Mouse (Mus musculus): ENCODE measurements around the gene Vash1. TPM values are rescaled to one million over a fixed set of nuclear protein-coding genes. Genes with fewer than 3 reads are reported as not detected.

The Vash1 gene
- polyA plus RNA-seq, 1 experiment from 2014 or later: 0.99 TPM

DNA sequence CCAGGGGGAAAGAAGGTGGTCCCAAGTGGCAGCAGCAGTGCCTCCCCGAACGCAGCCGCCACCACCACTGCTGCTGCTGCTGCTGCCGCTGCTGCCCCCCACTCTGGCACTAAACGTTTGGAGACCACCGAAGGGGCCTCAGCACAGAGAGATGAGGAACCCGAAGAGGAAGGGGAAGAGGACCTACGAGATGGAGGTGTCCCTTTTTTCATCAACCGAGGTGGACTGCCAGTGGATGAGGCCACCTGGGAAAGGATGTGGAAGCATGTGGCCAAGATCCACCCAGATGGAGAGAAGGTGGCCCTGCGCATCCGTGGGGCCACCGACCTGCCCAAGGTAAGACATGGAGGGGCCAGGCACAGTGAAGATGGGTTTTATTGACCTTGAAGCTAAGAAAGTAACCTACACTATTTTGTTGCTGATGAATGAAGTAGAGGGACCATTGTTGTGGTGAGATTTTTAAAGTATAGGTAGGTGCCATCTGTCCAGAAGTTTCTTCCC, 1.5 kb downstream of the Vash1 start:
- WGBS (ENCODE audit: insufficient replicate concordance): 13% methylated on average over 12 of the region's 12 CpGs
- no peak overlapping the region for H3K9ac ChIP-seq (ENCODE audit: low read depth, low read length)
- no peak overlapping the region for H3K27ac ChIP-seq (ENCODE audit: low read length)
- H3K9me3 ChIP-seq (replicated peaks; ENCODE audit: control insufficient read depth, low read length): no peaks in the 10 kb centered on the region
- H3K27me3 ChIP-seq (ENCODE audit: control insufficient read depth, insufficient read depth, low read depth, low read length): peaks cover 25% of the 10 kb centered on the region
- ATAC-seq (ENCODE audit: low read depth): no peak
- no peaks in the 10 kb centered on the region; the same call in 1 of the 2 replicates for H3K4me1 ChIP-seq (ENCODE audit: control insufficient read depth, low read depth, low read length)
- peak overlapping the region; percentile 82 for H3K4me2 ChIP-seq (ENCODE audit: low read depth, low read length)
- peak overlapping the region; percentile 63; the same call in 1 of the 2 replicates for H3K4me3 ChIP-seq (ENCODE audit: low read depth, low read length)
- H3K36me3 ChIP-seq (ENCODE audit: control insufficient read depth, insufficient read depth): no peaks in the 10 kb centered on the region

DNA sequence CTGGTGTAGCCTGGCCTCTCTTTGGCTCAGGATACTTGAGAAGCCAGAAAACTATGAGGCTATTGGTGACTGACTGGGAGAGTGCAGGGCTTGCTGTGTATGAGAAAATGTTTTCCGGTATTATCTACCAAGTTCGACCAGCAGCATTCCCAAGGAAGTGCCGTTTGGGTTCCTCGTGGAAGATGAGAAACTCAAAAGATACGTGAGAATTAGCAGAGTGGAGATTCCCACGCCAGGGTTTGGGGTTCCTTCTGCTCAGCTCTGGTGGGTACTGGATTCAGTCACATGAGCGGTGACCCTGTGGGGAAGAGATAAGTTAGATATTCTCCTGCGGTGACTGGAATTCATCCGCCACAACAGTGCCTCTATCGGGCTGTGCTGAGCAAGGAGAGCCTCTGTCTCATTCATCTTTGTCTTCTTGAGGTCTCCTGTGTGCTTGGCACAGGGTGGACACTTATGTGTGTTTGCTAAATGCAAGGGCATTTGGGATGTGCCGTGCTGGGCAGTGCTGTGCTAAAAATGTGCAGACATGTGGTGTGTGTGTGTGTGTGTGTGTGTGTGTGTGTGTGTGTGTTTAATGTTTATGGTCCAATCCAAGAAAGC, 2.2 kb downstream of the Vash1 start:
- Histone ChIP-seq H3K36me3 (ENCODE audit: control insufficient read depth, insufficient read depth) (no peaks in the 10 kb centered on the region), H3K9ac (ENCODE audit: low read depth, low read length) (no peak overlapping the region), H3K9me3 (replicated peaks; ENCODE audit: control insufficient read depth, low read length) (no peaks in the 10 kb centered on the region), H3K27me3 (ENCODE audit: control insufficient read depth, insufficient read depth, low read depth, low read length) (peaks cover 25% of the 10 kb centered on the region), H3K4me1 (ENCODE audit: control insufficient read depth, low read depth, low read length) (no peaks in the 10 kb centered on the region; the same call in 1 of the 2 replicates), H3K4me3 (ENCODE audit: low read depth, low read length) (0 out of 2 replicates have a peak overlapping the region, but pooled peaks have one; percentile 6), H3K4me2 (ENCODE audit: low read depth, low read length) (no peak overlapping the region), H3K27ac (ENCODE audit: low read length) (no peak overlapping the region)
- no peak for ATAC-seq (ENCODE audit: low read depth)
- WGBS (ENCODE audit: insufficient replicate concordance): 10% methylated on average over 11 of the region's 11 CpGs

DNA sequence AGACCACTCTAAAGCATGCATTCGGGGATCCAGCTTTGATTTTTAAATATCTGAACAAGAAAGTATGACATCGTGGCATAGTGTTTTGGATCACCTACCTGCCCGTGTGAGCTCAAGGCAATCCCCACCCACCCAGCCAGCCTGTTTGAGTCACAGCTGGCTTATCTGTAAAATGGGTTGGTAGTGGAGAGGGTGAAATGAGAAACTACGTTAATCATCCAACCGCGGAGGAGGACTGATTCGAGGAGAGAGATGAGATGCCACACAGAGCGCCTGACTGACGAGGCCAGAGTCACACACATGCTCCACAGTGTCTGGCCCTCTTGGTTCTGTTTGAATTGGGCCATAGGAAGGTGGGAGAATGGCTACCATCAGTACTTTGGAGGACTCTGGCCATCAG, 3.1 kb downstream of the Vash1 start:
- Histone ChIP-seq H3K9me3 (replicated peaks; ENCODE audit: control insufficient read depth, low read length) (no peaks in the 10 kb centered on the region), H3K4me1 (ENCODE audit: control insufficient read depth, low read depth, low read length) (no peaks in the 10 kb centered on the region; the same call in 1 of the 2 replicates), H3K9ac (ENCODE audit: low read depth, low read length) (no peak overlapping the region), H3K27ac (ENCODE audit: low read length) (no peak overlapping the region), H3K36me3 (ENCODE audit: control insufficient read depth, insufficient read depth) (no peaks in the 10 kb centered on the region), H3K4me2 (ENCODE audit: low read depth, low read length) (no peak overlapping the region), H3K4me3 (ENCODE audit: low read depth, low read length) (no peak overlapping the region), H3K27me3 (ENCODE audit: control insufficient read depth, insufficient read depth, low read depth, low read length) (peaks cover 25% of the 10 kb centered on the region)
- no peak for ATAC-seq (ENCODE audit: low read depth)
- WGBS (ENCODE audit: insufficient replicate concordance): 58% methylated on average over 9 of the region's 9 CpGs

DNA sequence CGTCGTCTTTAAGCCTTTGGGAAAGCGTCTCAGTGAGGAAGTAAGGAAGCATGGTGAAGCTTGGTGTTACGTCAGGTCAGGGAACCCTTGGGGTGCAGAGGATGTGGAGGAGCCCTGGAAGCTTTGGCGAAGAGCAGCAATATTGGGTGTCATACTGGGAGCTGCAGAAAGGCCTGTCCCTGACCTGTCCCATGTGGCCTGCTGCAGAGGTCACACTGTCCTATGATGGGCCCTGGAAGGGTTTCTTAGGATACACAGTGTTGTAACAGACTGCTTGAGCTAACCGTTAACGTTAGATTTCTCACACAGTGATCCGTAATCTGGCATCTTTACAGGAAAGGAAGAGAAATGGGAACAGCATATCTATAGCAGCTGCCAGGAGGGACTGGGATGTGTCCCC, 3.7 kb downstream of the Vash1 start:
- Histone ChIP-seq H3K9me3 (replicated peaks; ENCODE audit: control insufficient read depth, low read length) (no peaks in the 10 kb centered on the region), H3K4me3 (ENCODE audit: low read depth, low read length) (no peak overlapping the region), H3K27ac (ENCODE audit: low read length) (no peak overlapping the region), H3K27me3 (ENCODE audit: control insufficient read depth, insufficient read depth, low read depth, low read length) (peaks cover 25% of the 10 kb centered on the region), H3K4me1 (ENCODE audit: control insufficient read depth, low read depth, low read length) (no peaks in the 10 kb centered on the region; the same call in 1 of the 2 replicates), H3K9ac (ENCODE audit: low read depth, low read length) (no peak overlapping the region), H3K4me2 (ENCODE audit: low read depth, low read length) (no peak overlapping the region), H3K36me3 (ENCODE audit: control insufficient read depth, insufficient read depth) (no peaks in the 10 kb centered on the region)
- WGBS (ENCODE audit: insufficient replicate concordance): 64% methylated on average over 8 of the region's 8 CpGs
- ATAC-seq (ENCODE audit: low read depth): no peak

DNA sequence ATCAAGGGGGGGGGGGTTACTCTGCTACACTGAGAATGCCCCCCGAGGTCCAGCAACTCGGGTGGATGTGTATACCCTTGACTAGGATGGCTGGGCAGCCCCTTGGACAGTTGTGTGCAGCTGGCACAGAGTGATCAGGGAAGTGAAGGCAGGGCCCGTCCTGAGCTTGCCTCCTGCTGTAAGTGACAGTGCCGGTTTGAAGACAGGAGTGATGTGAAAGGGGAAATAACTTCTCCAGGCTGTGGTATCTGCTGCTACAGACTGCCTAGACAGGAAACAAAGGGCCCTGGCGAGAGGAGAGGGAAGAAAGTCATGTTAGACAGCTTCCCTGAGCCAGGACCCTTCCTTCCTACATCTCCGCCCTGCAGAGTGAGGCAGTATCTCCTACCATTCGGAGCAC, 5.2 kb downstream of the Vash1 start:
- no peak overlapping the region for H3K27ac ChIP-seq (ENCODE audit: low read length)
- no peaks in the 10 kb centered on the region for H3K9me3 ChIP-seq (replicated peaks; ENCODE audit: control insufficient read depth, low read length)
- no peak overlapping the region for H3K4me3 ChIP-seq (ENCODE audit: low read depth, low read length)
- H3K4me1 ChIP-seq (ENCODE audit: control insufficient read depth, low read depth, low read length): no peaks in the 10 kb centered on the region; the same call in 1 of the 2 replicates
- no peak overlapping the region for H3K9ac ChIP-seq (ENCODE audit: low read depth, low read length)
- peaks cover 19% of the 10 kb centered on the region for H3K27me3 ChIP-seq (ENCODE audit: control insufficient read depth, insufficient read depth, low read depth, low read length)
- no peaks in the 10 kb centered on the region for H3K36me3 ChIP-seq (ENCODE audit: control insufficient read depth, insufficient read depth)
- WGBS (ENCODE audit: insufficient replicate concordance): 12% methylated on average over 7 of the region's 7 CpGs
- ATAC-seq (ENCODE audit: low read depth): peak; percentile 19; the same call in 1 of the 2 replicates
- H3K4me2 ChIP-seq (ENCODE audit: low read depth, low read length): no peak overlapping the region

DNA sequence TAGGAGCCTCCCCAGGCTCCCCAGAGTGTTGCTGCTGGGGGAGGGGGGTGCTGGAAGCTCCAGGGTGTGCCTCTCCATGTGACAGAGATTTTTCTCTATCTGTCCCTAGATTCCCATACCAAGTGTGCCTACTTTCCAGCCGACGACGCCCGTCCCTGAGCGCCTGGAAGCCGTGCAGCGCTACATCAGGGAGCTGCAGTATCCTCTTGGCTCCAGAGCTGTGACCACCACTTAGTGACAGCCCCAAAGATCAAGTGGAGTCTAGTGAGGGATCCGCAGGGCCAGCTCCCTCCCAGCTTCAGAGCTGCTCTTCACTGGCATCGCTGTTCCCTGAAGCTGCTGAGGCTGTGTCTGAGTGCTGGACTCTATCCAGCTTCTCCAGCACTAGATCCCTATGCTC, 6.8 kb downstream of the Vash1 start:
- ATAC-seq (ENCODE audit: low read depth): no peak

DNA sequence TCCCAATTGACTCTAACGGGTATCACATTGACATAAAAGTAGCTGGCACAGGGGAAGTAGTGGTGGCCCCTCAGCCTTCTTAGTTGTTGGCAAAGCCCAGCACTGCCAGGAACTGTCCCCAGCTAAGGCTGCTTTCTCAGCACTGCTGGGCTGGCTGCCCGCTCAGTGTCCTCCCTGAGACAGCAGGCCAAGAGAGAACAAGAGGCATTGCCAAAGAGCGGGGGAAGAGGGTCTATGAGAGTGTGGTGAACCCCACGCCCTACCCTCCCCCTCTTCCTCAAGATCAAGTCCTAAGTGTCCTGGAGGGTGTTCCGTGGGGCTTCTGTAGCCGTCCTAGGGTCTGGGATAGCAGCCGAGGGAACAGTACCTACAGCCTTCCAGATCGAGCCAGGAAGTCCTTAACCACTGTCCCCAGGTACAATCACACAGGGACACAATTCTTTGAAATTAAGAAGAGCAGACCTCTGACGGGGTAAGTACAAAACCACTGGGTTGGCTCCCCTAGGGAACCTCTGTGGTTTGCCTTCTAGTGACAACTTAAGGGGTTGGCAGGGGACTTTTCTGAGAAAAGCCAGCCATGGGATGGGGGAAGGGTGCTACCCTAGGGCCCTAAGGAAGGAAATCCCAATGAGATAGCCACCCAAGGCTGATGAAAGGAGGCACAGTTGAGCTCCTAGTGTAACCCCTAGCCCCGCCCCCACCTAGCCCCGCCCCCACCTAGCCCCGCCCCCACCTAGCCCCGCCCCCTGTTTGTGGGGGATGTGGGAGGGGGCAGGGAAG, 8.2 kb downstream of the Vash1 start:
- H3K27ac ChIP-seq (ENCODE audit: low read length): no peak overlapping the region
- no peaks in the 10 kb centered on the region for H3K4me1 ChIP-seq (ENCODE audit: control insufficient read depth, low read depth, low read length)
- no peak overlapping the region for H3K4me2 ChIP-seq (ENCODE audit: low read depth, low read length)
- H3K36me3 ChIP-seq (ENCODE audit: control insufficient read depth, insufficient read depth): no peaks in the 10 kb centered on the region
- no peak overlapping the region for H3K4me3 ChIP-seq (ENCODE audit: low read depth, low read length)
- ATAC-seq (ENCODE audit: low read depth): no peak
- no peak overlapping the region for H3K9ac ChIP-seq (ENCODE audit: low read depth, low read length)
- 16% methylated on average over 13 of the region's 13 CpGs for WGBS (ENCODE audit: insufficient replicate concordance)
- no peaks in the 10 kb centered on the region for H3K27me3 ChIP-seq (ENCODE audit: control insufficient read depth, insufficient read depth, low read depth, low read length)
- H3K9me3 ChIP-seq (replicated peaks; ENCODE audit: control insufficient read depth, low read length): no peaks in the 10 kb centered on the region

More for the DNA sequence above, 6.8 kb downstream of the Vash1 start:
- no peaks in the 10 kb centered on the region for H3K9me3 ChIP-seq (replicated peaks; ENCODE audit: control insufficient read depth, low read length)
- H3K4me1 ChIP-seq (ENCODE audit: control insufficient read depth, low read depth, low read length): no peaks in the 10 kb centered on the region
- H3K36me3 ChIP-seq (ENCODE audit: control insufficient read depth, insufficient read depth): no peaks in the 10 kb centered on the region
- H3K4me2 ChIP-seq (ENCODE audit: low read depth, low read length): no peak overlapping the region
- H3K4me3 ChIP-seq (ENCODE audit: low read depth, low read length): no peak overlapping the region
- H3K9ac ChIP-seq (ENCODE audit: low read depth, low read length): no peak overlapping the region
- 72% methylated on average over 9 of the region's 9 CpGs for WGBS (ENCODE audit: insufficient replicate concordance)
- peaks cover 3% of the 10 kb centered on the region for H3K27me3 ChIP-seq (ENCODE audit: control insufficient read depth, insufficient read depth, low read depth, low read length)
- no peak overlapping the region for H3K27ac ChIP-seq (ENCODE audit: low read length)

DNA sequence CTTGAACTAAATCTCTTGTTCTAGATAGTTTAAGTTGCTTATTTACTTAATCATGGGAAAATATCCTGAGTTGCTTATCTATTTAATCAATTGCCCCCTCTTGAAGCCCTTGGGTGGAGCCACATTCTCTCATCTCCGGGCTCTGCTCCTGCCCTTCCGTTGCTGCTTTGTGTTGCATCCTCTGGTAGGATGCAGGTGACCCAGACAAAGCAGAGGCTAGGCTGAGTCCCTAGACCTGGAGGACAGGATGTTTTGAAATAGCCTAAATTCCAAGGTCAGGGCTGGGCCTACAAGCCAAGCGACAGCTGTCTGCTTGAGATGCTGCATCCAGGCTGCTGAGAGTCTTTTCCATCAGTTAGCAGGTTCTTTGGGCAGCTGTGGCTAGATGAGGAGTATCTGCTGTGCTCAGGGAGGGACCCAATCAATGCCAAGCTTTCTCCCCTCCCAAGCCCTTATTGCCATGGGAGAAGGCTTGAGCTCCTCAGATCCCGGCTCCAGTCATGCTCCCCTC, 9.0 kb downstream of the Vash1 start:
- Histone ChIP-seq H3K4me2 (ENCODE audit: low read depth, low read length) (no peak overlapping the region), H3K27ac (ENCODE audit: low read length) (no peak overlapping the region), H3K9ac (ENCODE audit: low read depth, low read length) (no peak overlapping the region), H3K36me3 (ENCODE audit: control insufficient read depth, insufficient read depth) (no peaks in the 10 kb centered on the region), H3K4me3 (ENCODE audit: low read depth, low read length) (no peak overlapping the region), H3K27me3 (ENCODE audit: control insufficient read depth, insufficient read depth, low read depth, low read length) (no peaks in the 10 kb centered on the region), H3K4me1 (ENCODE audit: control insufficient read depth, low read depth, low read length) (no peaks in the 10 kb centered on the region), H3K9me3 (replicated peaks; ENCODE audit: control insufficient read depth, low read length) (no peaks in the 10 kb centered on the region)
- WGBS (ENCODE audit: insufficient replicate concordance): 16% methylated on average over 4 of the region's 4 CpGs
- ATAC-seq (ENCODE audit: low read depth): peak; percentile 7; the same call in 1 of the 2 replicates
